Mouse (Mus musculus) kidney, embryonic 15.5 days (tissue): ENCODE data around the gene Olfr222. TPM values are rescaled to one million over a fixed set of nuclear protein-coding genes. Genes with fewer than 3 reads are reported as not detected.

Experiments used
- ATAC-seq: fragments of 200-750 bp; cut with Nextera tagmentation; replicated peaks from 2 replicates; pipeline ENCODE4 v1.8.0; 2017; ENCODE audit warnings: moderate TSS enrichment; ENCODE audit not compliant: low FRiP score
- H3K27ac ChIP-seq: fragments of 300-500 bp; sonication (generic); 2 replicates; pipeline ENCODE4 v1.5.1; 2015; ENCODE audit warnings: mild to moderate bottlenecking, inconsistent platforms
- H3K27me3 ChIP-seq: fragments of 300-500 bp; sonication (generic); 2 replicates; pipeline ENCODE4 v1.6.1; 2015; ENCODE audit warnings: inconsistent platforms
- H3K36me3 ChIP-seq: fragments of 300-500 bp; sonication (generic); 2 replicates; pipeline ENCODE4 v1.6.1; 2015; ENCODE audit warnings: inconsistent platforms
- H3K4me1 ChIP-seq: fragments of 300-500 bp; sonication (generic); 2 replicates; pipeline ENCODE4 v1.6.1; 2015; ENCODE audit warnings: inconsistent platforms
- H3K4me2 ChIP-seq: fragments of 300-500 bp; sonication (generic); 2 replicates; pipeline ENCODE4 v1.6.1; 2015; ENCODE audit warnings: moderate library complexity, mild to moderate bottlenecking, inconsistent platforms
- H3K4me3 ChIP-seq: fragments of 300-500 bp; sonication (generic); replicated peaks from 2 replicates; pipeline ENCODE4 v1.5.1; 2015; ENCODE audit warnings: mild to moderate bottlenecking, inconsistent platforms
- H3K9ac ChIP-seq: fragments of 300-500 bp; sonication (generic); 2 replicates; pipeline ENCODE4 v1.6.1; 2015; ENCODE audit warnings: mild to moderate bottlenecking, inconsistent platforms
- H3K9me3 ChIP-seq: fragments of 300-500 bp; sonication (generic); replicated peaks from 2 replicates; pipeline ENCODE4 v1.6.1; 2016; ENCODE audit warnings: inconsistent platforms
- WGBS: fragments of 180-500 bp; shearing (Covaris S2); methylation state at CpG from one replicate; pipeline ENCODE4 v1.1.7; 2015; ENCODE audit warnings: mixed read lengths; 5-methylcytosine and 5-hydroxymethylcytosine counted together
- polyA plus RNA-seq: library from polyadenylated mRNA; unstranded; fragments of >200 nt; fragmentation: Nextera tagmentation; extraction: Ambion mirVana; gene quantifications from 2 replicates; pipeline ENCODE4 v1.2.1, GENCODE M21; 2015

The Olfr222 gene
- polyA plus RNA-seq, 1 experiment from 2014 or later = not detected

GRCm38 (mm10) chr11:59538387-59538786, 37.6 kb downstream of the Olfr222 start:
- Histone ChIP-seq H3K4me2 (peak overlapping the region; percentile 48), H3K27ac (peak overlapping the region; percentile 81; the same call in 1 of the 2 replicates), H3K4me1 (peaks cover 14% of the 10 kb centered on the region), H3K36me3 (no peaks in the 10 kb centered on the region), H3K27me3 (no peaks in the 10 kb centered on the region), H3K9me3 (no peaks in the 10 kb centered on the region), H3K9ac (no peak overlapping the region), H3K4me3 (peak overlapping the region; percentile 15)
- ATAC-seq = no peak
- WGBS = 30% methylated on average over 11 of the region's 11 CpGs

GRCm38 (mm10) chr11:59537218-59538130, 38.6 kb downstream of the Olfr222 start:
- Histone ChIP-seq H3K4me2 (peak overlapping the region; percentile 48), H3K36me3 (no peaks in the 10 kb centered on the region), H3K4me3 (peak overlapping the region; percentile 15), H3K27me3 (no peaks in the 10 kb centered on the region), H3K27ac (peak overlapping the region; percentile 81), H3K9me3 (no peaks in the 10 kb centered on the region), H3K9ac (no peak overlapping the region), H3K4me1 (peaks cover 14% of the 10 kb centered on the region)
- 41% methylated on average over 16 of the region's 16 CpGs for WGBS
- ATAC-seq = peak; percentile 76

- no peak overlapping the region for H3K9ac ChIP-seq
- WGBS = 59% methylated on average over 5 of the region's 5 CpGs
- H3K27ac ChIP-seq = 0 out of 2 replicates have a peak overlapping the region, but pooled peaks have one; percentile 20
- no peaks in the 10 kb centered on the region for H3K36me3 ChIP-seq
- peaks cover 17% of the 10 kb centered on the region for H3K4me1 ChIP-seq
- H3K9me3 ChIP-seq = no peaks in the 10 kb centered on the region
- peak; percentile 59 for ATAC-seq
- H3K27me3 ChIP-seq = no peaks in the 10 kb centered on the region
- H3K4me3 ChIP-seq = no peak overlapping the region
- H3K4me2 ChIP-seq = no peak overlapping the region
Observed at GRCm38 (mm10) chr11:59531562-59531961, 44.5 kb downstream of the Olfr222 start.

GRCm38 (mm10) chr11:59530870-59531535, 45.0 kb downstream of the Olfr222 start:
- H3K9me3 ChIP-seq = no peaks in the 10 kb centered on the region
- 62% methylated on average over 6 of the region's 6 CpGs for WGBS
- no peaks in the 10 kb centered on the region for H3K36me3 ChIP-seq
- 0 out of 2 replicates have a peak overlapping the region, but pooled peaks have one; percentile 20 for H3K27ac ChIP-seq
- H3K27me3 ChIP-seq = no peaks in the 10 kb centered on the region
- no peak overlapping the region for H3K9ac ChIP-seq
- H3K4me2 ChIP-seq = no peak overlapping the region
- ATAC-seq = peak; percentile 93
- H3K4me1 ChIP-seq = peaks cover 17% of the 10 kb centered on the region
- no peak overlapping the region for H3K4me3 ChIP-seq

- WGBS = 61% methylated on average over 5 of the region's 5 CpGs
Observed at GRCm38 (mm10) chr11:59530221-59530620, 45.8 kb downstream of the Olfr222 start.

GRCm38 (mm10) chr11:59526472-59527080, 49.5 kb downstream of the Olfr222 start, which contains the start of gene Zkscan17:
Zkscan17 (minus strand) TSS chr11:59526751.
- ATAC-seq = no peak
- no peak within 1 kb of the TSS for H3K9ac ChIP-seq
- no peaks in the 10 kb centered on the region for H3K9me3 ChIP-seq
- H3K27me3 ChIP-seq = no peaks in the 10 kb centered on the region
- no peak within 1 kb of the TSS for H3K27ac ChIP-seq
- H3K36me3 ChIP-seq = no peaks in the 10 kb centered on the region
- WGBS = 47% methylated on average over 8 of the region's 8 CpGs
- peaks cover 14% of the 10 kb centered on the region for H3K4me1 ChIP-seq
- no peak within 1 kb of the TSS for H3K4me3 ChIP-seq
- no peak within 1 kb of the TSS for H3K4me2 ChIP-seq

More at GRCm38 (mm10) chr11:59530221-59530620, 45.8 kb downstream of the Olfr222 start:
- Histone ChIP-seq H3K9me3 (no peaks in the 10 kb centered on the region), H3K36me3 (no peaks in the 10 kb centered on the region), H3K4me1 (peaks cover 17% of the 10 kb centered on the region), H3K27ac (no peak overlapping the region), H3K4me2 (no peak overlapping the region), H3K4me3 (no peak overlapping the region), H3K27me3 (no peaks in the 10 kb centered on the region), H3K9ac (no peak overlapping the region)
- ATAC-seq = no peak

GRCm38 (mm10) chr11:59525237-59525636, 50.8 kb downstream of the Olfr222 start:
- no peak overlapping the region for H3K27ac ChIP-seq
- ATAC-seq = no peak
- H3K27me3 ChIP-seq = no peaks in the 10 kb centered on the region
- no peaks in the 10 kb centered on the region for H3K9me3 ChIP-seq
- H3K9ac ChIP-seq = no peak overlapping the region
- WGBS = 7% methylated on average over 10 of the region's 10 CpGs
- H3K4me2 ChIP-seq = no peak overlapping the region
- no peak overlapping the region for H3K4me3 ChIP-seq
- no peaks in the 10 kb centered on the region for H3K36me3 ChIP-seq
- H3K4me1 ChIP-seq = peaks cover under 1% of the 10 kb centered on the region; the same call in 1 of the 2 replicates

GRCm38 (mm10) chr11:59524150-59524549, 51.9 kb downstream of the Olfr222 start:
- Histone ChIP-seq H3K27ac (no peak overlapping the region), H3K4me1 (peaks cover 9% of the 10 kb centered on the region; the same call in 1 of the 2 replicates), H3K4me3 (no peak overlapping the region), H3K9ac (no peak overlapping the region), H3K36me3 (no peaks in the 10 kb centered on the region), H3K4me2 (no peak overlapping the region), H3K9me3 (no peaks in the 10 kb centered on the region), H3K27me3 (no peaks in the 10 kb centered on the region)
- 98% methylated on average over 2 of the region's 2 CpGs for WGBS
- ATAC-seq = no peak

Other genes with a start within 250 kb of the Olfr222 start
- gene Prss38, start 200.6 kb downstream of the Olfr222 start, polyA plus RNA-seq = not detected in 2 replicates
- gene Jmjd4, start 126.2 kb downstream of the Olfr222 start, polyA plus RNA-seq = 13.7 and 13.9 TPM in 2 replicates
- gene Snap47, start 125.0 kb downstream of the Olfr222 start, polyA plus RNA-seq = 111 and 112 TPM in 2 replicates
- 7.1 and 8.2 TPM in 2 replicates for gene Zfp867, start 103.8 kb downstream of the Olfr222 start, polyA plus RNA-seq
- 26.5 and 29.2 TPM in 2 replicates for gene Zkscan17, start 49.5 kb downstream of the Olfr222 start, polyA plus RNA-seq
- gene Nlrp3, start 34.7 kb downstream of the Olfr222 start, polyA plus RNA-seq = 0.08 and 0.32 TPM in 2 replicates
- not detected in 2 replicates for gene Olfr223, start 17.1 kb upstream of the Olfr222 start, polyA plus RNA-seq
- gene Mprip, start 85.1 kb upstream of the Olfr222 start, polyA plus RNA-seq = 46.7 and 51.3 TPM in 2 replicates
- 5.0 and 5.1 TPM in 2 replicates for gene Pld6, start 211.4 kb upstream of the Olfr222 start, polyA plus RNA-seq
- gene Flcn, start 233.8 kb upstream of the Olfr222 start, polyA plus RNA-seq = 32.1 and 32.6 TPM in 2 replicates